Mouse (Mus musculus) left cerebral cortex, postnatal 25 days (tissue): ENCODE measurements around the gene Selenoo. TPM values are rescaled to one million over a fixed set of nuclear protein-coding genes. Genes with fewer than 3 reads are reported as not detected.

Experiments
- DNase-seq, 2 experiments: peaks; one replicate each; pipeline ENCODE4 v3.0.0; 2022; ENCODE audit warnings: low spot score in 2 of 2, mixed read lengths in 1 of 2
- intact Hi-C: fragments of 180-260 bp; cut with DNase I; formaldehyde crosslinking; loops from one replicate; pipeline ENCODE4 v1.15.1; 2025
- total RNA-seq, 2 experiments: library from RNA; stranded (reverse); gene quantifications; 2 replicates each; pipeline ENCODE4 v1.2.3; 2021

Selenoo gene
- total RNA-seq, 2 experiments from 2014 or later, result 18.9 to 20.6 TPM

- intact Hi-C loops, result no loop called here
- peak in 1 of 2 experiments; percentile 45 for DNase-seq
These were observed 14.8 kb upstream of the Selenoo start for GRCm38 (mm10) chr15:89073993-89074603.

GRCm38 (mm10) chr15:89074613-89075477 is 14.0 kb upstream of the Selenoo start, which contains the start of gene Trabd:
Gene Trabd, plus strand, starts transcription at chr15:89075124.
- intact Hi-C loops, result loop anchor here (5.0 kb wide), 1 partner anchor 248 kb away; no protein-coding TSS in a partner anchor
- peak in 1 of 2 experiments; percentile 28 for DNase-seq

DNA sequence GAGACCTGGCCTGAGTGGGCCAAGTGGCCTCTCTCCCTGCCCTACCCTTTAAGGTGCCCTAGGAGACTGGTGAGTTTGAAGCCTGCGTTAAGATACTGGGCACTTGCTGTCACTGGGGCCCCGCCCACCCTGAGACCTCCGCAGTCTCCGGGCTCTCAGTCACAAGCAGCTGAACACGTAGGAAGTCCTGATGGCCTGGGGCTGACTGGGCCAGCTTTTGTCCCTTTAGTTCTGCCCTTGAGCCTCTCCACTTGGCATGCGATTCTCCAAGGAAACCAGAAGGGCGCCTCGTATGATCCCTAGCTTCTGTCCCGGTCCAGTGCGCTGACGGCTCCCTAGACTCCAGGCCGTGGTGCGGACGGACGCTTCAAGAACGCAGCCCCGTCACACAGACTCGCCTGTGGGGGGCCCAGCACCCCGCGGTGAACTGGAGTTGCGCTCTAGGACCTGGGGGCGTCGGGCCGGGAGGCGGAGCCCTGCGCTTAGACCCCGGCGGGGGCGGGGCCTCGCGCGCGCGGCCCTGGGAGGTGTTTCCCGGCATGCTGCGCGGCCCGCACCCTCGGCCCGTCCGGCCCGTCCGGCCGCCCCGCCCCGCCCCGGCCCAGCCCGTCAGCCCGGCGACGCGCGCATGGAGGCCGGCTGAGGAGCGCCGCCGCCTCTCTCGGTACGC is 13.3 kb upstream of the Selenoo start:
- intact Hi-C loops, result loop anchor here (5.0 kb wide), 1 partner anchor 248 kb away; no protein-coding TSS in a partner anchor
- DNase-seq, result peak; percentile 82 to 84

GRCm38 (mm10) chr15:89076156-89076731 is 12.6 kb upstream of the Selenoo start:
- intact Hi-C loops, result loop anchor here (5.0 kb wide), 1 partner anchor 249 kb away; no protein-coding TSS in a partner anchor
- DNase-seq, result peak in 1 of 2 experiments; percentile 28

GRCm38 (mm10) chr15:89078208-89078836 is 10.6 kb upstream of the Selenoo start:
- no peak for DNase-seq
- intact Hi-C loops, result loop anchor here (5.0 kb wide), 1 partner anchor 251 kb away; no protein-coding TSS in a partner anchor

DNA sequence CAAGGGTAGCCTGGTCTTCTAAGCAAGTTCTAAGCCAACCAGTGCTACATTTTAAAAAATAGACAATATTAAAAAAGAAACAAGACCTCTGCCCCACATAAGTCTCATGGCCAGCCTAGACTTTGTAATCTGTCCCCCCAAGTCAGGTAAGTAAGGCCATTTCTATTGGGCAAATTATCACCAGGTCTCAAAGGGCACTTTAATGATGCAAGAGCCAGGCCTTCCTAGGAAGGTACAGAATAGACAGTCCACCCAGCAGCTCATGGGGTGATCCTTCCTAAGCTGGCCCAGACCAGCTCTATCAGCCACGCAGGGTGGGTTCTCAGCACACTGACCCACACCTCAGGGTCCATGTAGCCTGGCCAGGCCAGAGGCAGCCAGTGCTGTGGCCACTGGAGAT is 5.0 kb upstream of the Selenoo start:
- intact Hi-C loops, result no loop called here
- no peak for DNase-seq

DNA sequence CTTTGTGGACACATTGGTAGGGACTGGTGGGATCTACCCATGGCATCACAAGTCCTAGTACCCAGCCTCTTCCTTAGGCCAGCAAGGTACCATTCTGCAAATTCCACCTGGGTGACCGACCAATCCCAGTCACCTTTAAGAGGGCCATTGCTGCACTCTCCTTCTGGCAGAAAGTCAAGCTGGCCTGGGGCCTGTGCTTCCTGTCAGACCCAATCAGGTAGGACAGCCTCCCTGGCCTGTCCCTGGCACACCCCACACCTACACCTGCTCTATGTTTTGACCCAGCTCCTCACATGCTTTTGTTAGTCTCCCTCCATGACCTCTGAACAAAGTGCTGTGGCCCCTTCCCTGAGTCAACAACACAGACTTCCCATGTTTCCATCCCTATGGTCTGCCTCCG is 4.1 kb upstream of the Selenoo start:
- intact Hi-C loops, result no loop called here
- no peak for DNase-seq

GRCm38 (mm10) chr15:89089248-89090051 is 566 bp downstream of the Selenoo start:
- intact Hi-C loops, result no loop called here
- no peak for DNase-seq

DNA sequence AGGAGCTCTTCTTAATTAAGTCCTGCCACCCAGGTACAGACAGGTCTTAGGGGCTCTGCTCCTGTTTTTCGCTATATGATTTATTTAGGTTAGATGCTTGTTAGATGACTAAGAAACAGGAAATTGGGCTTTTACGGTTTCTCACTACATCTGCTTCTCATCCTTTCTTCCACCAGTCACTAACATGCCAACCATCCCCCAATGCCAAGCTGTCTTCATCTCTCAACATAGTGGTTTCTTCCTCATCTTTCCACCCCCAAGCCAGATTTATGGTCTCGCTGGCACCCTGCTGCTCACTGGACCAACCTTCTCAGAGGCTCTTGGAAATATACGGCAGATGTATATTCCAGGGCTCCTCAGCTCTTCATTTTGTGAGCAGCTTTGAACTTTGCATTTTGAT is 1.8 kb downstream of the Selenoo start:
- intact Hi-C loops, result no loop called here
- DNase-seq, result peak in 1 of 2 experiments; percentile 64

DNA sequence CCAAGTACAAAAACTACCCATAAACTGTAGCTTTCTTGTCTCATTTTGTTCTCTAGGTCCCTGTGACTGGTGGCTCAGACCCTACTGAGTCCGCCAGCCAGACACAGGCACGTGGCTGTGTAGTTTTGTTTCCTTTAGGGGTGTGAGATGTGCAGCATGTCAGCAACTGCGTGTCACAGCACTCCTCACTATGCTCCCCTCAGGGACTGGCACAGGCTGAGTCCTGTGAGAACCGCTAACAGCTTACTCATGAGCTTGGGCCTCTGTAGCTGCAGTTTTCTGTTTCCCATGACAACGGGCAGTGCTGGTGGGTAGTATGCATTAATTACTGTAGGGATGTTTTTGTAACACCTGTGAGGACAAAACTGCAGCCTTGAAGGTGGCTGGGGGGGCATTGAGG is 3.3 kb downstream of the Selenoo start:
- no peak for DNase-seq
- intact Hi-C loops, result no loop called here

GRCm38 (mm10) chr15:89097450-89097849 is 8.6 kb downstream of the Selenoo start:
- peak in 1 of 2 experiments; percentile 55 for DNase-seq

DNA sequence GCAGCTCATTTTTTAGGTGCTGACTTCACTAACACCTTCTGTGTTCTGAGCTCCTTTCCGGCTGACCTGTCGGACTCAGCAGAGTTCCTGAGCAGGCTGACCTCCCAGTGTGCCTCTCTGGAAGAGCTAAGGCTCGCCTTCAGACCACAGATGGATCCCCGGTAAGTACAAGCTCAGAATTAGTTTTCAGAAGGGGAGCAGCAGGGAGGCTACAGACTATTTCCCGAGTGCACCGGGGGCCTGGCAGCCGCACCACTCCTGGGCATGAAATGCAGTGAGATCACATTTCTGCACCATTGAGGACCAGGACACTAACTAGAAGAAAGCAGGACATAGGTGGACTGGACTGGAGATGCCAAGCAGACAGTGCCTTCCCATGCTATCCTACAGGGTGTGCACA is 9.7 kb downstream of the Selenoo start:
- intact Hi-C loops, result no loop called here
- DNase-seq, result no peak

More at GRCm38 (mm10) chr15:89097450-89097849, 8.6 kb downstream of the Selenoo start:
- intact Hi-C loops, result no loop called here

DNA sequence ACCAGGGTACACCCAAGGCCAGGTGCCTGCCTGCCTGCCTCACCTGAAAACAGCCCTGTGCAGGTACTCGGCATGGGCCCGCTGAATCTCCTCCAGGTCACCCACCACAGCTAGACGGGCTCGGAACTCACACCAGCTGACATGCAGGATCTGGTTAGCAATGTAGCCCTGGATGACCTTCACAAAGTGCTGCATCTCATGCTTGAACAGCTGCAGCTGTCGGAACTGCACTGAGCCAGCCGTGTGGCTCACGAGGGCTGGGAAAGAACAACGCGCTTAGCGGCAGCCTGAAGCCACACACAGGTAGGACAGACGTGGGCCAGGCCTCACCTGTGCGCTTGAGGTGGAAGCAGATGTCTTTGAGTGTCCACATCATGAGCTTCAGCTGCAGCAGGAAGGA is 11.9 kb downstream of the Selenoo start:
- no peak for DNase-seq
- intact Hi-C loops, result no loop called here

DNA sequence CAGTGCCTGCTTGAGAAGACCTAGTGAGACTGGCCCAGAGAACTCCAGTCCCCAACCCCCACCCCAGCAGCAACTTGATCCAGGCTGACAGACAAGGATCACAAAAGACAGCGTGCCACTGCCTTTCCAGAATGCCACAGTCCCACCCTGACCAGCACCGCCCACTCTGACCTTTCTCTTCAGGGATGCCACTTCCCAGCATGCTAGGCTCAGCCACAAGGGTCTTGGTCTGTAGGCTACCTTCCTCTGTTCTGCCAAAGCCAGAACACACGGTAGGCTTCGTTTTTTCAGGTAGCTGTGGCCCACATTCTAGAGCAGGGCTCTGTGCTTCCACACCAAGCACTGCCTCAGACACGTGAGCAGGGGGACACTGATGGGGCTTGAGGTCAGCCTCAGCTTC is 13.8 kb downstream of the Selenoo start:
- intact Hi-C loops, result no loop called here
- no peak for DNase-seq

GRCm38 (mm10) chr15:89103921-89104320 is 15.0 kb downstream of the Selenoo start:
- DNase-seq, result peak in 1 of 2 experiments; percentile 20
- intact Hi-C loops, result no loop called here

- intact Hi-C loops, result no loop called here
- peak in 1 of 2 experiments; percentile 81 for DNase-seq
These were observed 15.5 kb downstream of the Selenoo start for GRCm38 (mm10) chr15:89104425-89104824.

DNA sequence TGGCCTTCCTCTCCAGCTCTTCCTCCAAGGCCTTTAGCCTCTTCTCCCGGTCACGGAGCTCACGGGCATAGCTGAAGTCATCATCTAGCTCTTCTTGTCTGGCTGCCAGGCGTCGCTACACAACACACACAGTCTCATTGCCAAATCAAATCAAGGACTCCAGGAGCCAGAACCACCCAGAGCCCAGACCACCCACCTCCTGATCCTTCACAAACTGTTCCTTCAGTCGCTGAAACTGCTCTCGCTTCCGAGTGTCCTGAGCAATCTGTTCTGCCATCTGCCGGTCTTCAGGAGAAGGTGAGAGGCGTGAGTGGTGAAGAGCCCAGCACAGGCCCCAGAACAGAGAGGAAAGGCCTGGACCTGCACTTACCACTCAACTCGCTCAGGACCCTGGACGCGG is 17.2 kb downstream of the Selenoo start:
- intact Hi-C loops, result no loop called here
- peak in 1 of 2 experiments; percentile 79 for DNase-seq

GRCm38 (mm10) chr15:89106976-89107375 is 18.1 kb downstream of the Selenoo start:
- intact Hi-C loops, result no loop called here
- DNase-seq, result no peak
